Mouse (Mus musculus) heart, postnatal 0 days (tissue): ENCODE results near the gene Ampd1. TPM values are rescaled to one million over a fixed set of nuclear protein-coding genes. Genes with fewer than 3 reads are reported as not detected.

Experiments
- ATAC-seq: fragments of 200-750 bp; cut with Nextera tagmentation; 2 replicates; pipeline ENCODE4 v1.8.0; 2017; ENCODE audit warnings: low read depth, moderate number of reproducible peaks, moderate library complexity; ENCODE audit not compliant: insufficient read depth
- DNase-seq: peaks from one replicate; pipeline ENCODE4 v3.0.0-alpha.2; 2016; ENCODE audit warnings: low spot score
- H3K27ac ChIP-seq: fragments of 300-500 bp; sonication (generic); 2 replicates; pipeline ENCODE4 v1.5.1; 2014; ENCODE audit warnings: low read depth, mild to moderate bottlenecking
- H3K27me3 ChIP-seq: fragments of 300-500 bp; sonication (generic); 2 replicates; pipeline ENCODE4 v1.6.1; 2014; ENCODE audit warnings: low read length, mixed read lengths; ENCODE audit not compliant: control insufficient read depth, insufficient read depth
- H3K36me3 ChIP-seq: fragments of 300-500 bp; sonication (generic); replicated peaks from 2 replicates; pipeline ENCODE4 v1.6.1; 2014; ENCODE audit warnings: low read length, mixed read lengths; ENCODE audit not compliant: control insufficient read depth, insufficient read depth
- H3K4me1 ChIP-seq: fragments of 300-500 bp; sonication (generic); 2 replicates; pipeline ENCODE4 v1.6.1; 2014; ENCODE audit warnings: antibody characterized with exemption; ENCODE audit not compliant: control insufficient read depth, insufficient read depth
- H3K4me2 ChIP-seq: fragments of 300-500 bp; sonication (generic); 2 replicates; pipeline ENCODE4 v1.6.1; 2014; ENCODE audit warnings: low read depth, mild to moderate bottlenecking, low read length, moderate library complexity
- H3K4me3 ChIP-seq: fragments of 300-500 bp; sonication (generic); 2 replicates; pipeline ENCODE4 v1.5.1; 2014; ENCODE audit warnings: low read depth, low read length
- H3K9ac ChIP-seq: fragments of 300-500 bp; sonication (generic); replicated peaks from 2 replicates; pipeline ENCODE4 v1.6.1; 2014; ENCODE audit warnings: low read depth, low read length, mixed read lengths
- H3K9me3 ChIP-seq: fragments of 300-500 bp; sonication (generic); replicated peaks from 2 replicates; pipeline ENCODE4 v1.6.1; 2016; ENCODE audit warnings: low read length; ENCODE audit not compliant: control insufficient read depth
- CTCF ChIP-seq: IDR thresholded peaks from 2 replicates; pipeline ENCODE4 v1.5.1; 2016; ENCODE audit warnings: antibody characterized with exemption, control low read depth, low read depth
- EP300 ChIP-seq: IDR thresholded peaks from 2 replicates; pipeline ENCODE4 v1.6.1; 2016; ENCODE audit warnings: antibody characterized with exemption, low read depth
- WGBS: fragments of 180-500 bp; shearing (Covaris S2); extraction: QIAGEN DNeasy Blood & Tissue Kit; methylation state at CpG from one replicate; pipeline ENCODE4 v1.1.7; 2014; 5-methylcytosine and 5-hydroxymethylcytosine counted together
- polyA plus RNA-seq: library from polyadenylated mRNA; unstranded; fragments of >200 nt; fragmentation: Nextera tagmentation; extraction: Ambion mirVana; gene quantifications from 2 replicates; pipeline ENCODE4 v1.2.1, GENCODE M21; 2015
- total RNA-seq: library from RNA; depleted of rRNA; stranded (reverse); fragments of >200 nt; gene quantifications from 2 replicates; pipeline ENCODE4 v1.2.3, GENCODE M21; 2014; ENCODE audit warnings: low replicate concordance

Gene Ampd1
- total and polyA plus RNA-seq, 2 experiments from 2014 or later, result not detected

GRCm38 (mm10) chr3:103127177-103127576, 53.4 kb downstream of the Ampd1 start:
- no peaks in the 10 kb centered on the region for H3K9me3 ChIP-seq
- H3K4me3 ChIP-seq, result no peak overlapping the region
- H3K9ac ChIP-seq, result no peak overlapping the region
- no peaks in the 10 kb centered on the region for H3K27me3 ChIP-seq
- WGBS, result 56% methylated on average over 2 of the region's 2 CpGs
- no peak overlapping the region; the same call in 1 of the 2 replicates for H3K27ac ChIP-seq
- DNase-seq (no peak), ATAC-seq (no peak)
- no peaks in the 10 kb centered on the region; the same call in none of the 2 replicates for H3K4me1 ChIP-seq
- TF ChIP-seq CTCF (no peak), EP300 (no peak)
- no peak overlapping the region for H3K4me2 ChIP-seq
- H3K36me3 ChIP-seq, result peaks cover 5% of the 10 kb centered on the region; the same call in 1 of the 2 replicates

DNA sequence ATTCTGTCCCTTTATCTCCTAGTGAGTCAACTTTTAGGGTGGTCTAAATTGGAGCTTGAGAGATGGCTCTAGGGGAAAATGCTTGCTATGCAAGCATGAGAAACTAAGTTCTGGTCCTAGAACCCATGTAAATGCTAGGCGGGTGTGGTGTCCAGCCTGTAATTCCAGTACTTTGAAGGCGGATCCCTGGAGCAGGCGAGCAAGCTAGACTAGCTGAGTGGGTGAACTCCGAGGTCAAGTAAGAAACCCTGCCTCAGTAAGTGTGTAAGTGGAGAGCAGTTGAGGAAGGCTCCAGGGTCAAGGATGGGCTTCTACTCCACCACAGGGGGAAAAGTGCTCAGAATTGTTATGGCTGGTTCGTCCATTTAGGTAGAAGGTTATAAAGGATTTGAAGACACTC, 53.9 kb downstream of the Ampd1 start:
- DNase-seq, result no peak
- ATAC-seq, result no peak
- H3K9me3 ChIP-seq, result no peaks in the 10 kb centered on the region
- H3K27ac ChIP-seq, result no peak overlapping the region
- H3K36me3 ChIP-seq, result peaks cover 5% of the 10 kb centered on the region; the same call in 1 of the 2 replicates
- no peak for TF ChIP-seq EP300
- no peak for TF ChIP-seq CTCF
- 78% methylated on average over 5 of the region's 5 CpGs for WGBS
- H3K27me3 ChIP-seq, result no peaks in the 10 kb centered on the region
- no peak overlapping the region for H3K4me3 ChIP-seq
- H3K9ac ChIP-seq, result no peak overlapping the region
- no peaks in the 10 kb centered on the region; the same call in none of the 2 replicates for H3K4me1 ChIP-seq
- H3K4me2 ChIP-seq, result no peak overlapping the region

DNA sequence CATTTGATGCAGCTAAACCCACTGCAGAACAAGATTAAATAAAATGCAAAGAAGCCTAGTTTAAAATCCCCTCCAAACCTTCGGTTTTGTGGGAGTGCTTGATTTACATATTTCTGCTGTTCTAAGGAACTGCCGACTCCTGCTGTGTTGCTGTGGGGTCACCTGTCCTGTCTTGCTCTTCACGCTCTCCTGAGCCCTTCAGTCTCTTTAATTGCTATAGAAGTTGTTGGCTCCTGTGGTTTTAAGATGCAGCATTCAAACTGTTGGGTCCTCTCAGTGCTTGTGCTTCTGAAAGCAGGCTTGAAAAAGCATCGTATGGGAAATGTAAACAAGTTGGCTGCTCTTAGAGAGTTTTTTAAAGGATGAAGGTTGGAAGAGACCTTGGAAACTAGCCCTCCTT, 54.4 kb downstream of the Ampd1 start:
- Histone ChIP-seq H3K4me1 (no peaks in the 10 kb centered on the region; the same call in none of the 2 replicates), H3K9me3 (no peaks in the 10 kb centered on the region), H3K4me2 (no peak overlapping the region), H3K4me3 (no peak overlapping the region), H3K9ac (no peak overlapping the region), H3K36me3 (peaks cover 5% of the 10 kb centered on the region; the same call in 1 of the 2 replicates), H3K27ac (no peak overlapping the region), H3K27me3 (no peaks in the 10 kb centered on the region)
- TF ChIP-seq CTCF (no peak), EP300 (no peak)
- ATAC-seq (no peak), DNase-seq (no peak)
- 66% methylated on average over 4 of the region's 4 CpGs for WGBS

- 66% methylated on average over 8 of the region's 8 CpGs for WGBS
- TF ChIP-seq CTCF (no peak), EP300 (no peak)
- H3K4me3 ChIP-seq, result no peak overlapping the region
These were observed 55.7 kb downstream of the Ampd1 start for GRCm38 (mm10) chr3:103129367-103130159.

DNA sequence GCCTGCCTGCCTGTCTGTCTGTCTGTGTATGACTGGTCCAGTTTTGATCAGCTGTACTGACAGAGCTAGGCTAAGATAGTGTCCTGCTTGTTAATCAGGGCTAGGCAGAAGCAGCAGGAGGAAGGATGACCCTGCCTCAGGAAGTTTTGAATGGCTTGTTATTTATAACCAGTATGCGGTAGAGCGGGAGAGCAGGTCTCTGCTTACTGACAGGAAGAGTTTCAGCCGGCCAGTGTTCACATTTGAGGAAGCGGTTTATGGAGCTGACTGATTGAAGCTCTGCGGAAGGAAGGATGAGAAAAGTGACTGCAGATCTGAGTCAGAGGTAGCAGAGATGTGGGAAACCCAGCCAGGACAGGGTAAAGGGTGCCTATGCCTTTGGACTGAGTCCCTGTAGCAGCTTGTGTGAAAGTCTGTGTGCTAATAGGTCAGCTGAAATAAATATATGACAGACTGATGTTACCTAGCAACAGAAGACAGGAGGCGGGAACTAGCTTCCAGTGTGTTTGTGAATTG, 56.5 kb downstream of the Ampd1 start:
- peak; percentile 64 for ATAC-seq
- Histone ChIP-seq H3K27me3 (no peaks in the 10 kb centered on the region), H3K9ac (no peak overlapping the region), H3K4me1 (no peaks in the 10 kb centered on the region; the same call in none of the 2 replicates), H3K4me3 (no peak overlapping the region), H3K27ac (peak overlapping the region; percentile 43), H3K36me3 (peaks cover 5% of the 10 kb centered on the region; the same call in 1 of the 2 replicates), H3K4me2 (peak overlapping the region; percentile 22; the same call in 1 of the 2 replicates), H3K9me3 (no peaks in the 10 kb centered on the region)
- no peak for TF ChIP-seq EP300
- TF ChIP-seq CTCF, result no peak
- DNase-seq, result peak; percentile 53
- 24% methylated on average over 6 of the region's 6 CpGs for WGBS

More at GRCm38 (mm10) chr3:103129367-103130159, 55.7 kb downstream of the Ampd1 start:
- Histone ChIP-seq H3K9me3 (no peaks in the 10 kb centered on the region), H3K27ac (peak overlapping the region; percentile 43), H3K27me3 (no peaks in the 10 kb centered on the region), H3K4me1 (no peaks in the 10 kb centered on the region; the same call in none of the 2 replicates), H3K9ac (no peak overlapping the region), H3K36me3 (peaks cover 5% of the 10 kb centered on the region; the same call in 1 of the 2 replicates), H3K4me2 (peak overlapping the region; percentile 22; the same call in 1 of the 2 replicates)
- ATAC-seq, result peak; percentile 36; the same call in 1 of the 2 replicates
- peak; percentile 36 for DNase-seq
